Mouse (Mus musculus) MEL (cell line): ENCODE data around the gene Smarca2. TPM values are rescaled to one million over a fixed set of nuclear protein-coding genes. Genes with fewer than 3 reads are reported as not detected.
A peak's percentile ranks its signal among the peaks of the same experiment; 100 is the strongest.

Experiments used
- DNase-seq: peaks from one replicate; pipeline ENCODE4 v3.0.0; 2011; ENCODE audit warnings: low read depth, low spot score
- H3K27ac ChIP-seq: 2 replicates; pipeline ENCODE4 v1.5.1; 2012; ENCODE audit warnings: low read depth, mild to moderate bottlenecking, control low read depth, low read length, moderate library complexity; ENCODE audit not compliant: control insufficient read depth
- H3K27me3 ChIP-seq, 2 experiments: fragments of 150-350 bp in 1 of 2; sonication (generic) in 1 of 2; 2 replicates each; pipeline ENCODE4 v1.6.1; 2012; ENCODE audit warnings: low read length in 2 of 2, mild to moderate bottlenecking in 2 of 2, improper control_type of control experiment in 1 of 2, moderate library complexity in 1 of 2; ENCODE audit not compliant: insufficient read depth in 2 of 2, control insufficient read depth in 1 of 2
- H3K36me3 ChIP-seq, 2 experiments: 2 replicates each; pipeline ENCODE4 v1.6.1; 2012 to 2014; ENCODE audit warnings: low read length in 2 of 2, improper control_type of control experiment in 1 of 2, inconsistent platforms in 1 of 2, mild to moderate bottlenecking in 1 of 2; ENCODE audit not compliant: insufficient read depth in 2 of 2, control insufficient read depth in 1 of 2
- H3K4me1 ChIP-seq, 2 experiments: fragments of 150-350 bp in 1 of 2; sonication (generic) in 1 of 2; 2 replicates each; pipeline ENCODE4 v1.6.1; 2012; ENCODE audit warnings: low read length in 2 of 2, improper control_type of control experiment in 1 of 2, mild to moderate bottlenecking in 1 of 2; ENCODE audit not compliant: insufficient read depth in 2 of 2, control insufficient read depth in 1 of 2
- H3K4me3 ChIP-seq, 2 experiments: fragments of 150-350 bp in 1 of 2; sonication (generic) in 1 of 2; 2 replicates each; pipeline ENCODE4 v1.5.1; 2012; ENCODE audit warnings: low read depth in 2 of 2, low read length in 2 of 2, mild to moderate bottlenecking in 2 of 2, moderate library complexity in 2 of 2, control low read depth in 1 of 2, improper control_type of control experiment in 1 of 2; ENCODE audit not compliant: control insufficient read depth in 1 of 2, insufficient read depth in 1 of 2
- H3K79me2 ChIP-seq: 2 replicates; pipeline ENCODE4 v1.6.1; 2012; ENCODE audit warnings: mild to moderate bottlenecking, low read length, moderate library complexity; ENCODE audit not compliant: control insufficient read depth, poor library complexity, insufficient read depth
- H3K9ac ChIP-seq: 2 replicates; pipeline ENCODE4 v1.6.1; 2012; ENCODE audit warnings: low read depth, mild to moderate bottlenecking, control low read depth, low read length, moderate library complexity; ENCODE audit not compliant: control insufficient read depth, poor library complexity, severe bottlenecking
- H3K9me3 ChIP-seq: fragments of 150-350 bp; sonication (generic); replicated peaks from 2 replicates; pipeline ENCODE4 v1.6.1; 2012; ENCODE audit warnings: mild to moderate bottlenecking, low read length, improper control_type of control experiment, moderate library complexity; ENCODE audit not compliant: insufficient read depth
- CHD1 ChIP-seq: IDR thresholded peaks from 2 replicates; pipeline ENCODE4 v1.6.1; 2012; ENCODE audit warnings: low read depth, mild to moderate bottlenecking, inconsistent platforms, low read length, improper control_type of control experiment
- CTCF ChIP-seq, 3 experiments: IDR thresholded peaks in 2 of 3; conservative IDR thresholded peaks in 1 of 3; 2 replicates each; pipeline ENCODE4 v1.5.1; 2011 to 2012; ENCODE audit warnings: low read length in 3 of 3, low read depth in 2 of 3, mild to moderate bottlenecking in 2 of 3, improper control_type of control experiment in 1 of 3, inconsistent platforms in 1 of 3, mixed read lengths in 1 of 3, moderate library complexity in 1 of 3; ENCODE audit not compliant: control insufficient read depth in 1 of 3, insufficient read depth in 1 of 3, poor library complexity in 1 of 3, severe bottlenecking in 1 of 3
- ELF1 ChIP-seq: IDR thresholded peaks from 2 replicates; pipeline ENCODE4 v1.6.1; 2014; ENCODE audit warnings: low read depth, mild to moderate bottlenecking, inconsistent platforms, low read length, improper control_type of control experiment, moderate library complexity
- HCFC1 ChIP-seq: IDR thresholded peaks from 2 replicates; pipeline ENCODE4 v1.6.1; 2012; ENCODE audit warnings: low read depth, mild to moderate bottlenecking, inconsistent platforms, low read length, improper control_type of control experiment, moderate library complexity
- KAT2A ChIP-seq: conservative IDR thresholded peaks from 2 replicates; pipeline ENCODE4 v1.6.1; 2012; ENCODE audit warnings: low read depth, low read length, improper control_type of control experiment, inconsistent platforms
- MAX ChIP-seq: IDR thresholded peaks from 2 replicates; pipeline ENCODE4 v1.6.1; 2011; ENCODE audit warnings: low read length, improper control_type of control experiment
- MAZ ChIP-seq: IDR thresholded peaks from 2 replicates; pipeline ENCODE4 v1.6.1; 2012; ENCODE audit warnings: low read depth, mild to moderate bottlenecking, inconsistent platforms, low read length, improper control_type of control experiment
- MEF2A ChIP-seq: IDR thresholded peaks from 2 replicates; pipeline ENCODE4 v1.6.1; 2014; ENCODE audit warnings: low read depth, mild to moderate bottlenecking, inconsistent platforms, low read length, improper control_type of control experiment; ENCODE audit not compliant: poor library complexity, insufficient replicate concordance, severe bottlenecking; ENCODE audit errors: extremely low read depth
- NELFE ChIP-seq: IDR thresholded peaks from 2 replicates; pipeline ENCODE4 v1.6.1; 2011; ENCODE audit warnings: low read depth, low read length, improper control_type of control experiment
- NRF1 ChIP-seq: IDR thresholded peaks from 2 replicates; pipeline ENCODE4 v1.6.1; 2014; ENCODE audit warnings: low read depth, mild to moderate bottlenecking, inconsistent platforms, low read length, improper control_type of control experiment, moderate library complexity; ENCODE audit not compliant: poor library complexity, insufficient read depth, severe bottlenecking
- POLR2A ChIP-seq, 2 experiments: IDR thresholded peaks; 2 replicates each; pipeline ENCODE4 v1.6.1; 2011 to 2012; ENCODE audit warnings: low read length in 2 of 2, mild to moderate bottlenecking in 2 of 2, control low read depth in 1 of 2, improper control_type of control experiment in 1 of 2, low read depth in 1 of 2, moderate library complexity in 1 of 2; ENCODE audit not compliant: control insufficient read depth in 1 of 2, insufficient read depth in 1 of 2, poor library complexity in 1 of 2
- POLR2AphosphoS5 ChIP-seq: IDR thresholded peaks from 2 replicates; pipeline ENCODE4 v1.6.1; 2012; ENCODE audit warnings: low read depth, borderline replicate concordance, mild to moderate bottlenecking, inconsistent platforms, low read length, moderate library complexity, mixed read lengths
- RAD21 ChIP-seq: IDR thresholded peaks from 2 replicates; pipeline ENCODE4 v1.6.1; 2011; ENCODE audit warnings: mild to moderate bottlenecking, low read depth, low read length, improper control_type of control experiment
- SIN3A ChIP-seq: IDR thresholded peaks from 2 replicates; pipeline ENCODE4 v1.6.1; 2012; ENCODE audit warnings: low read length, improper control_type of control experiment, inconsistent platforms
- SMC3 ChIP-seq: IDR thresholded peaks from 2 replicates; pipeline ENCODE4 v1.6.1; 2011; ENCODE audit warnings: low read depth, low read length, improper control_type of control experiment
- USF2 ChIP-seq, 2 experiments: IDR thresholded peaks; 2 replicates each; pipeline ENCODE4 v1.6.1; 2011 to 2012; ENCODE audit warnings: improper control_type of control experiment in 2 of 2, low read length in 2 of 2, borderline replicate concordance in 1 of 2, inconsistent platforms in 1 of 2, low read depth in 1 of 2, mild to moderate bottlenecking in 1 of 2; ENCODE audit not compliant: insufficient read depth in 1 of 2
- ZC3H11A ChIP-seq: IDR thresholded peaks from 2 replicates; pipeline ENCODE4 v1.6.1; 2012; ENCODE audit warnings: low read depth, mild to moderate bottlenecking, inconsistent platforms, low read length, improper control_type of control experiment
- ZKSCAN1 ChIP-seq: IDR thresholded peaks from 2 replicates; pipeline ENCODE4 v1.6.1; 2012; ENCODE audit warnings: low read depth, mild to moderate bottlenecking, inconsistent platforms, low read length, improper control_type of control experiment, moderate library complexity
- ZNF384 ChIP-seq: IDR thresholded peaks from 2 replicates; pipeline ENCODE4 v1.6.1; 2012; ENCODE audit warnings: low read depth, mild to moderate bottlenecking, inconsistent platforms, low read length, improper control_type of control experiment
- polyA plus RNA-seq, 2 experiments: library from polyadenylated mRNA; stranded (reverse) in 1 of 2; unstranded in 1 of 2; fragments of >175 nt in 1 of 2; fragments of >200 nt in 1 of 2; gene quantifications; 2 replicates each; pipeline versions ENCODE4 v1.2.1 to v1.2.4; 2012; ENCODE audit warnings: low replicate concordance in 2 of 2, low read depth in 1 of 2; ENCODE audit not compliant: insufficient read length in 2 of 2, insufficient read depth in 1 of 2, missing spikeins in 1 of 2
- total RNA-seq: library from RNA; depleted of rRNA; stranded (reverse); fragments of 300-350 nt; gene quantifications from 2 replicates; pipeline ENCODE4 v1.2.3, GENCODE M21; 2012

Gene Smarca2
- total and polyA plus RNA-seq, 3 experiments = 6.6 to 23.2 TPM; not detected in 1

DNA sequence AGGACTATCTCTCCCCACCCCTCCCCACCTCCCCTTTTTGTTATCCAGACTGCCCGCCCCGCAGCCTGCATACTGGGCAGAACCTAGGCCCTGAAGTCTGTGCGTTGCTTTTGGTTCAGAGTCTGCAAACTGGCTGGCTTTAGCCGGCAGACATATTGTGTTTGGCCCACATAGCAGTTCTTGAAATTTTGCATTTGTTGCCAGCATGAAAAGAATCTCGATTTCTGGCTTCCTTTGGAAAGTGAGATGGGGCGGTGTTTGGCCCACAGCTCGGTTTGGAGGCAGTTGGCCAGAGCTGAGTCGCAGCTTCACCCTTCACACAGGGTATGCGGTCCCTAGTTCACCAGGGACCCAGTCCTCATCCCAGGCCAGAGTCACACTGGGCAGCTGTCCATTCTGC lies 111.4 kb downstream of the Smarca2 start:
- no peak overlapping the region for H3K4me3 ChIP-seq
- H3K9ac ChIP-seq = no peak overlapping the region
- no peak overlapping the region for H3K27ac ChIP-seq
- no peak for DNase-seq
- no peaks in the 10 kb centered on the region for H3K9me3 ChIP-seq
- no peaks in the 10 kb centered on the region for H3K79me2 ChIP-seq
- H3K4me1 ChIP-seq = no peaks in the 10 kb centered on the region
- no peaks in the 10 kb centered on the region for H3K27me3 ChIP-seq
- H3K36me3 ChIP-seq = no peaks in the 10 kb centered on the region
- TF ChIP-seq MEF2A (no peak), POLR2AphosphoS5 (no peak), CTCF (IDR thresholded peaks at IDR 0.05 in 2 of 3, conservative IDR thresholded peaks at IDR 0.05 in 1 of 3; ENCODE audit: control insufficient read depth in 1 of 3, insufficient read depth in 1 of 3, low read depth in 2 of 3, low read length in 3 of 3, poor library complexity in 1 of 3, severe bottlenecking in 1 of 3) (no peak), POLR2A (IDR thresholded peaks at IDR 0.05; ENCODE audit: control insufficient read depth in 1 of 2, insufficient read depth in 1 of 2, low read depth in 1 of 2, low read length in 2 of 2, poor library complexity in 1 of 2) (no peak), HCFC1 (no peak), ZC3H11A (no peak), NRF1 (no peak), MAZ (no peak), ZNF384 (no peak), ZKSCAN1 (no peak), KAT2A (no peak), RAD21 (no peak), SIN3A (no peak), NELFE (no peak), MAX (no peak), ELF1 (no peak), CHD1 (no peak)

DNA sequence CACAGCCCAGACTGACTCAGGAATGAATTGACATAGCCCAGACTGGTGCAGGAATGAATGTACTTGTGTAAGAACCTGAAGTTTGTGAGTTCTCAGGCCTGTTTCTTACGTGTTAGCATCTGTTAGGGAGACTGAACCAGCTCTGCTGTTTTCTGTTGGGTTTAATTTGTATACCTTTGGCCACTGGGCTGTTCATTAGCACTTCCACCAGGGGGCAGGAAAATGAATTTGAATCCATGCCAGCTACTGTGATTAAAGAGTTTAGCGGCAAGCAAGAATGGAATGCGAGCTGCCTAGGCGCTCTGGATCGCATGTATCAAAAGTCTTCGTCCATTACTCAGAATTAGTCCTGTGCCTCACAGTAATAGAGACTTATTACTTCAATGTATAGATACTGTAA lies 113.4 kb downstream of the Smarca2 start:
- no peaks in the 10 kb centered on the region for H3K9me3 ChIP-seq
- no peak overlapping the region for H3K27ac ChIP-seq
- no peaks in the 10 kb centered on the region for H3K27me3 ChIP-seq
- no peak for TF ChIP-seq USF2 (IDR thresholded peaks at IDR 0.05; ENCODE audit: borderline replicate concordance in 1 of 2, insufficient read depth in 1 of 2, low read depth in 1 of 2, low read length in 2 of 2)
- TF ChIP-seq CTCF (IDR thresholded peaks at IDR 0.05 in 2 of 3, conservative IDR thresholded peaks at IDR 0.05 in 1 of 3; ENCODE audit: control insufficient read depth in 1 of 3, insufficient read depth in 1 of 3, low read depth in 2 of 3, low read length in 3 of 3, poor library complexity in 1 of 3, severe bottlenecking in 1 of 3) = peak; percentile 5 to 56 (median 25); a peak in 3 of 6 replicates
- TF ChIP-seq ZNF384 = no peak
- no peak for TF ChIP-seq HCFC1
- peak; percentile 64 for TF ChIP-seq SMC3
- TF ChIP-seq MAZ = no peak
- TF ChIP-seq RAD21 = peak; percentile 35
- TF ChIP-seq, all 39 proteins: peak for 3
- Histone ChIP-seq H3K4me1 (no peaks in the 10 kb centered on the region), H3K9ac (no peak overlapping the region), H3K4me3 (no peak overlapping the region), H3K36me3 (no peaks in the 10 kb centered on the region), H3K79me2 (no peaks in the 10 kb centered on the region)
- peak; percentile 46 for DNase-seq
